Mouse (Mus musculus): ENCODE results near the gene Stk17b. TPM values are rescaled to one million over a fixed set of nuclear protein-coding genes. Genes with fewer than 3 reads are reported as not detected.
"Not testable (repeated sequence)": the region's sequence is repeated elsewhere in the genome, so short reads cannot be mapped to it uniquely, and the experiment has no call there.

Stk17b gene
- polyA plus RNA-seq, 3 experiments from 2014 or later: 464 to 513 (median 490) TPM

- no peak for ATAC-seq
Measured at GRCm38 (mm10) chr1:53782079-53782478, 2.9 kb downstream of the Stk17b start.

- peak; percentile 20 for ATAC-seq
Measured at GRCm38 (mm10) chr1:53781311-53781710, 3.7 kb downstream of the Stk17b start.

DNA sequence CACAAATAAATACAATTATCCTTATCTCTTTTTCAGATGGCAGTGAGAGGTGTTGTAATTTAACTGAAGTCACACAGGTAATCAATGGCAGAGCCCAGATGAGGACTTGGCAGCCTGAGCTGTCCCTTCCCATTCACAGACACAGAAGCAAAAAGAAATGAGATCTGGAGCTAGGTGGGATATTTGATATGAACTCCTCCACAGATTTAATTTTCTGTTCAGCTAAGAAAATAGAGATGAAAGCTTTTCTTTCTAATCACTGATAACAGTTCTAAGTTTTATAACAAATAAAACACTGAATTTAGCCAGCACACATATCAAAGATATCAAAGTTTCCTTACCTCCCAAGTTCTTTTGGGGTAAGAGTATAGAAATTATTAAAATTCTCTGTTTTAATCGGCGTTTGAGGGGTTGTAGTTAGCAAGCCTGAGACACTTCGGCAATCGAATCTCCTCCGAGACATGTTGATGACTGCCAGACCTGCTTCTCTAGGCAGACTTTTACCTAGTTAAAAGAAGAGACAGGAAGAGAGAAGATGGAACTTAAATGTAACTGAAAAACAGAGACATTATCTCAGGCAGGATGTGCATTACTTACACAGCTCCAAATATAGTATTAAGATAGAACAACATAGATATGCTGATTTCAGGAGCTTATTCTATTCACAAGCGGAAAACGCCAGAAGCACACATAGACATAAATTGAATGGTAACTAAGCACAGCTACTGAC lies 8.7 kb downstream of the Stk17b start:
- ATAC-seq: peak; percentile 61

DNA sequence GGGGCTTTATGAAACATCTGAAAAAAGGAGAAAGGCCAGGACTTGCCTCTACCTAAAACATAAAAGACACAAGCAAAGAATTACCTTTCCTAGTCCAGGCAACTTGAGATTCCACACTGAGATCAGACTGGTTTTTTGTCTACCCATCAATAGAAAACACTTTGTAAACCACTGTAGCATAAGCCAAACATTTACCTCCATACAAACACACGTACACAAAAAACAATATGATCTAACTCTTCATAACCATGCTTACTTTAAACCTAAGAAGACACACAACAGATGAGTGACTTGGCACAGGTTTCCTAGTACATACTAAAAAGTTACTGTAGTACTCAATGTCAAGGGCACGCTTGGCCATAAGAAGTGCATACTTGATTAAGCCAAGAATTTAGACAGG lies 9.5 kb downstream of the Stk17b start:
- ATAC-seq: no peak

- ATAC-seq: no peak
Measured at GRCm38 (mm10) chr1:53775036-53775435, 10.0 kb downstream of the Stk17b start.

DNA sequence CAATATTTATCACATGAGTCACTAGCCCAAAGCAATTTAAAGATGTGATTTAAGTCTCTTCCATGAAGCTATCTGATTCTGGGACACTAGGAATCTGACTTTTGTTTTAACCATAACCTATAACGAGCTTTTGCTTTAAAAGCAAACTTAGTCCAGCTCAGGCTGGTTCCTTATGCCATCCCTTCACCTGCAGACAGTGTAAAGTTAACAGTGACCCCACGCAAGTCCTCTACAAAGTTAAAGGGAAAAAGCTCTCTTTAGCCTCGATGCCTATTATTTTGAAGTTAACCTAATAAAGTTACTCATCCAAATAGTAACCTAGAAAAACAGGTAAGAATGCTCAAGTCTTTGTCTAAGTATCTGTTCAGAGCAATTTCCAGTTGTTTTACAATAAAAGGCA lies 10.5 kb downstream of the Stk17b start:
- ATAC-seq: no peak

GRCm38 (mm10) chr1:53773994-53774393 lies 11.0 kb downstream of the Stk17b start:
- peak; percentile 79 for ATAC-seq

DNA sequence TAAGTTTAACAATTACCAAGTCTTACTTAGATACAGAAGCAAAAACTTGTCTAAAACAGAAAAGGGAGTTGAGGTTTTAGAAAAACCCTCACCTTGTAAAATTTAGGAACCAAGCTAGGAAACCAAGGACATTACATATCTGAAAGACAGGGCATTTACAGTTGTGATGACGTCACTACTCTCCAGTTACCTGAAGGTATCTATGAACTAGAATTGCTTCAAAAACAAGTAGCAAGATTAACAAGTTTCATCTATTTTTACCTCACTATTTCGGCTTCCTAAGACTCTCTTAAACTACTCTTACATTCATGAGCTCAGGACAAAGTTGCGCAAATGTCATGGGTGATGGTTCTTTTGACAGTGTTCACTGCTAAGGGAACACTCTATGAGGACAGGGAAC lies 12.1 kb downstream of the Stk17b start:
- ATAC-seq: peak; percentile 13

DNA sequence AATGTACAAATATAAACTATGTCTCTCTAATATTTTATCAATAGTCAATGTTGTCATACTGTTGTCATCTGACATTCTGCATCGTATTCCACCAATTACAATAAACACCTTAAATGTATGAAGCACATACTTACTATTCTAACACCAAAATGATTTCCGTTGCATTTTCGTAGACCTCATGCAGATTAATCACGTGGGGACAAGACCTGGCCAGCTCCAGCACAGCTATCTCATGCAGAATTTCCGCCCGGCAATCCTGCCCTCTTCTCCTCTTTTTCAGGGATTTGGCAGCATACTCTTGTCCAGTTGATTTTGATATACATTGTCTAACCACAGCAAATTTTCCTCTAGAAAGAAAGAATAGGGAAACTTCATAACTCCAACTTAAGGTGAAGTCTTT lies 13.5 kb downstream of the Stk17b start:
- no peak for ATAC-seq

GRCm38 (mm10) chr1:53766112-53766511 lies 18.9 kb downstream of the Stk17b start:
- ATAC-seq: no peak

GRCm38 (mm10) chr1:53757316-53757715 lies 27.7 kb downstream of the Stk17b start:
- no peak for ATAC-seq

- not testable (repeated sequence) for ATAC-seq
Measured at GRCm38 (mm10) chr1:53753501-53753900, 31.5 kb downstream of the Stk17b start.

- no peak for ATAC-seq
Measured at GRCm38 (mm10) chr1:53751144-53751543, 33.9 kb downstream of the Stk17b start.

- ATAC-seq: not testable (repeated sequence)
Measured at GRCm38 (mm10) chr1:53750697-53751096, 34.3 kb downstream of the Stk17b start.

DNA sequence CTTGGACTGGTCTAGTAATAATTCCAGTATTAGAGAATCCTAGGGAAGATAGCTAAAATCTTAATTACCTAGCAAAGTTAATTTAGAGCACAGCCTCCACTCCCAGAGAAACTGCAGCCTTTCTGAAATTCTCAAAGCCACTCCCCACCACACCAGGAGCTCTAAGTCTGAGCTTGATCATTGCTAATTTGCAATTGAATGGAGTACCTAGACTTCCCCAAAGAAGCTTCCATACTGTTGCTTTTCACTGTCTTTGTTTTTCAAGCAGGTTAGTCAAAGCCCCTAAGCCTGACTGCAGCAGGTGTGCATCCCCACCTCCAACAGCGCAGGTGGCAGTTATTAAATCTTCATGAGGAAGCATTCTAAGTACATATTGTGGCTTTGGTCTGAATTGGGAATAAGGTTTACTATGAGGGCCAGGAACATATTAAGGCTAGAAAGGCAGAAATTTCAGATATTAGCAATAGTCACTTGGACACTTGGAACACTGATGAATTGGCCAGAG lies 35.1 kb downstream of the Stk17b start:
- ATAC-seq: not testable (repeated sequence)

DNA sequence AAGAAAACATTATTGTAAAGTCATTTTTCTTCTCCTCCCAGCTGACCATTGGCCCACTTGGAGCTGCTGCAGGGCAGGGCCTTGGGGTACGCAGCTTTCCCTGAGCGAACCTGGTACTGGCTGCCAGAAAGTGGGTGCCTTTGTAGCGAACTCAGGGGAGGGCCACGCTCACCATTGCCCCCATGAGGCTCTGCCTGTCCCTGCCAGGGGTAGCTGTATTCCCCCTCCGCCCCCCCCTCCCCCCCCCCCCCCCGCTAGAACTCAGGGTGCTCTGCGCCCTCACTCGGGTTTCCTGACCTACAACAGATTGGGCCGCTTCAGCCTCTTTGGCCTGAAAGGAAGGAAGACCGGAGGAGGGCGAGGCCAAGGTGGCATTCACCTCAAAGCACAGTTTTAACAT lies 36.5 kb downstream of the Stk17b start:
- no peak for ATAC-seq

GRCm38 (mm10) chr1:53746001-53746400 lies 39.0 kb downstream of the Stk17b start:
- no peak for ATAC-seq

DNA sequence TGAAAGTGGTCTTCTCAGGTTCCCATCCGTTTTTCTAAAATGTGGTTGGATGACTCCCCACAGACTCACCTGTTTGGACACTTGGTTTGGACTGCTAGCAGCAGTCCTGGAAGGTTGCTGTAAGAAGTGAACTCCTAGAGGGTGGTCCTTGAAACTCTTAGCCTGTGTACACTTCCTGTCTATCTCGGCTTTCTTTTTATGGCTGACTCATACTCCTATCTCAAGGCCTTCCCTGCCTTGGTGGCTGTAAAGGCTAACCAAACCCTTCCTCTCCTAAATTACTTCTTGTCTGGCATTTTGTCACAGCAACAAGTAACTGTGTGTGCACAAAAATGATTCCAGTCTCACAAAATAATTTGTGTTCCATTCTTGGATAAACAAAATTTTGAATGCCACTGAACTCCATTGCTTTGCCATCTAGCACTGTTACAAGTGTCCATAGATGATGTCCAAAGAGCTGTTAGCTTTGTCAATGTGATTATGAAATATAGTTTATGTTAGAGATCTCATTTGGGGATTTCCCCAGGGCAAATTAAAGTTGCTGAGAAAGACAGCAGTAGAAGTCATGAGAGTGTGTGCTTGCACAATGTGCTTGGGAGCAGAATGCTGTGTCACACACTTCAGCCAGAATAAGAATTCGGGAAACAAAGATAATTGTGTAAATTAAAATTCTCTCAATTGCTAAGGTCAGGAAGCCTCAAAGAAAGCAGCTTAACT lies 43.1 kb downstream of the Stk17b start:
- ATAC-seq: no peak

- ATAC-seq: no peak
Measured at GRCm38 (mm10) chr1:53740777-53741336, 44.2 kb downstream of the Stk17b start.

DNA sequence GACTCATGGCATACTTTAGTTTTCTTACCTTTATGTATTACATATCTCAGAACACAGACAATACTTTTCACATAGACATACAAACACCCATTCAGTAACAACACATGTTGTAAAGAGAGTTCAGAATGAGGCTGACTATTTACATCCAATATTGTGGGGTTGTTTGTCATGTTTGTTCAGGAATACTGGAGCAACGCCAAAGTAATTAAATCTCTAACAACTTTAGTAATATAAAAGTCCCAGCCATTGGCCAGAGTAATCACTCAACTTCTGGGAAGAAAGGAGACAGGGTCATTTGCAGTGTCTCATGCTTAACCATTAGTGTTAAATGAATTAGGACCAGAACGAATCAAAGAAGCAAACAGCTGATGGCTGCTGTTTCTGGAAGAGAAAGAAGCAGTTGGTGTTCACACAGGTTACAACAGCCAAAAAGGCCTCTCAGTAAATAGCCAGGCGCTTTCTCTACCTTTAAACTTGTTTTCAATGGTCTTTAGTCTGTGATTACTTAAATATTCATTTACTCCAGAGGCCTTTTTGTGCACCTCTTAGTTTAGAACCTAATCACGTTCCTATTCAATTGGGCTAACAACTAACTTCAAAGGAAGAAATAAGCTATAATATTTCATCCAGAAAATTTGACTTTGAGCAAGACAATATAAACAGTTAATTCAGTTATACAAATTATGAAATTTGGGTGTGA lies 44.8 kb downstream of the Stk17b start:
- not testable (repeated sequence) for ATAC-seq

DNA sequence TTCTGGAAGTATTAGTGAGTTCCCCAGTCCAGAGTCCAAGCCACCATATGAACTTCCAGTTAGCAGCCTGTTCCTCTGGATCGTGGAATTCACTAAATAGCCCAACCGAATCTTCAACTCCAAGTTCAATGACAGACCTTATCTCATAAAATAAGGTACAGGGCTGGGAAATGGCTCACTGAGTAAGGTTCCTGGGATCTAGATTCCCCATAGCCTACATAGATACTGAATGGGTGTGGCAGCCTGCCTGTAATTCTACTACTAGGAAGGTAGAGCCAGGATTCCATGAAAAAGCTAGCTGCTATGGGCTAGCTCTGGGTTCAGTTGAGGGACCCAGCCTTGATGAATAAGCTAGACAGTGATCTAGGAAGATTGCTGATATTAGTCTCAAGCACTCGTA lies 48.4 kb downstream of the Stk17b start:
- ATAC-seq: no peak

- no peak for ATAC-seq
Measured at GRCm38 (mm10) chr1:53728489-53729225, 56.4 kb downstream of the Stk17b start.
